Mouse (Mus musculus) lung, postnatal 36 days (tissue): ENCODE data around the gene Cntn4.
"Not testable (repeated sequence)": the region's sequence is repeated elsewhere in the genome, so short reads cannot be mapped to it uniquely, and the experiment has no call there.

ENCODE experiments used
- DNase-seq: peaks from one replicate; pipeline ENCODE4 v3.0.0; 2022; ENCODE audit warnings: mixed read lengths

Cntn4 gene

DNA sequence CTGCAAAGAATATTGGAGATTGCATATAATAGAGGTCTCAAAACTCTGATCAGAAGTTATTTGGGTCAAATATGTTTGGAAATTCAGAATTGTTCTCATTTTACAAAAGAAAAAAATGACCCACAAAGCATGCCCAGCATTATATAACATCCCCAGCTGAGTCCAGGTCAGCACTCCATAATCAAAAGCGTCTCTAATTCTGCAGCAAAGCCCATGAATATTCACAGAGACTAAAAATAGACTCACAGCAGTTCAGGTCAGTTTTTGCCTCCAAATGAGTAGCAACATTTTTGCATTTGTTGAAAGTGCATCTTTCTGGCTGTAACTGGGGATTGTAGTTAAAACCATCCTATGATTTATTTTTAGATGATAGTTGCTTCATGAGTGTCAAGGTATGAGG lies 657.6 kb downstream of the Cntn4 start:
- DNase-seq = no peak

DNA sequence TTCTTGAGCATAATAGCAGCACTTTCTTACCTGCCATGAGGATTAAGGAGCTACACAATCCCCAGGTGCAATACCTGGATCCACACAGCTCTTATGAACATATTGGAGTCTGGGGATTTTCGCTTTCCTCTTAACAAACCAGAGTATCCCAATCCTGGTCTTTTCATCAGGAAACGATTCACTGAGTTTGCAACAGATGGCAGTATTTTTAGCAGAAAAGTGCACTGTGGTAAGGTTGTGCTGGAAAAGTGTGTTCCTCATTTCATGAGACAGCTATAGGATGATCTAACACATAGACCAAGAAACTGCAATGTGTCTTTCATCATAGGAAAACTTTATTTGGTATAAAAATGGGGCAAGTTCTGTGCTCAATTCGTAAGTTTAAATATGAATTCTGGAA lies 659.3 kb downstream of the Cntn4 start:
- no peak for DNase-seq

DNA sequence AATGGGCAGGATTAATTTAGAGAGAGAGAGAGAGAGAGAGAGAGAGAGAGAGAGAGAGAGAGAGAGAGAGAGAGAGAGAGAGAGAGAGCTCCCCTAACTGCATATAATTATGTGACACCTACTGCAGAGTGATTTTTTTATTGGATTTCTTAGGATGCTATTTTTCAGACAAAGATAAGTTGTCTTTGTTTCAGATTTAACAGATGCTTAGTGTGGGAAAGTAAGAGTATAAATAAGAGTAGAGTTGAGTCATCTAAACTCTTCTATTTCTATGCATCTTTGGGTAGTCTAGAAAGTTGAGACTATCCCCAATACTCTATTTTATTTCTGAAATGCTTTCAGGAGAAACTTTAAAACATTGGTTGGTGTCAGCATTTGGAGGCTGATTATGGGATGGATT lies 660.4 kb downstream of the Cntn4 start:
- DNase-seq = no peak

DNA sequence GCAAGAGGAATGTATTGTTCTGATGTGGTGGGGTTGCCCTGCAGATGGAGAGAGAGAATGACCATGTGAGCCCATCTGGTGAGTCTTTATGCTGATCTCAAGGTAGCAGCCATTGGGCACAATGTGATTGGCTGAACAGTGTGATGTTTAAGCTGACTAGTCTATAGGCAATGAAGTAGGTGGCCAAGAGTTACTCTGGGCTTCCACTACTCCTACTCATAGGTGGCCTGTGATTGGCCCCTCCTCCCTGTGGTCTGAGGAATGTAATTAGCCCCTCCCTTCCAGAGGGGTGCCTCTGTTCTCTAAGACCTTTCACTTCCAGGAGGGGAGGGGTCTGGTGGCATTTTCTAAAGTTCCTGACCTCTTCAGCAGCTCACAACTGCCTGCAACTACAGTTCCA lies 663.7 kb downstream of the Cntn4 start:
- DNase-seq = no peak

DNA sequence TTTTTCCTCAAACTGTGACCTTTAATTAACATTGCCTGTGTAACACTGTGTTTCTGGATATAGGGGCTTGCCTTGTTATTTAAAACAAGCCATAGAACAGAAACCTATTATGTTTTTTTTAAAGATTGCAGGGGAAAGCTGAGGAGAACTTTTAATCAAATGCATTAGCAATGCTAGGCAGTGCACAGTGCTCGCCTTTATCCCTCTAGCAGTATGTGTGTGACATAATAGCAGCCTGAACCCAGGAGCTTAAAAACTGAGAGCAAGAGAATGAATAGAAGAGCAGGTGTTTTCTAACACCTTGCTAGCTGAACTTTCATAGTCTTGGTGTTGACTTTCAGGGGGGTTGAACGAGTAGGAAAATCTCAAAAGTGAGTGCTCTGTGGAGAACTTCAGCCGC lies 672.6 kb downstream of the Cntn4 start:
- DNase-seq = no peak

DNA sequence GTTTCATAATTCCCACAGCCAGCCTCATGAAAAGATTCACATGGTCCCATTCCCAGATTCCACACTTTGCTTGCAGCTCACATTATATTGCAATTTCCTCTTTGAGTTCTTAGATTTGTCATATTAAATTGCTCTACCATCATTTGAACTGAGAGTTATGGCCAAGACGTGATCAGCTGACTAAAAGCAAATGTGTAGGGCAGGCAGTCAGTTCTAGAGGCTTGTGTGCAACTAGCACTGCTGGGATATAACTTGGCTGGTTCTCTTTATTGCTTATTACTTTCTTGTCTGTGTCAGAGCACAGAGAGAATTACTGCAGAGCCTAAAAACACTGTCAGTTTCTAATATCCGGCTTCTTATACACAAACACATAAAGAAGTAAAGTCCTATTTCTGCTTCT lies 673.9 kb downstream of the Cntn4 start:
- DNase-seq = no peak

DNA sequence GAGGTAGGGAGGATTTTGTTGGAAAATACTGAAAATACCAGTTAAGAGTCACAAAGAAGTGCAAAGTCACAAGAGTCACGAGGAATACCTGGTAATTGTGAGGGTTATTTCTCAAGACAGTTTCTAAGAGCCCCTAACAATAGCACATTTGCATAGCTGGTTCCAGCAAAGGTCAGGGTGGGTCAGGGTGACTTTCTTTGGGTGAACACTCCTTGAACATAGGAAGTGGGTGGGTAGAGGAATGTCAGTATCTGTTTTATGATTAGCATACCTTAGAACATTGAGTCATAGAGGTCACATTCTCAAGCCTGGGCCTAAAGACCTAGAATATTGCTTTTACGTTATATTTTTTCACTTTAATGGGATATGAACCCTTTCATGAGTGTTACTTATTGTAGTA lies 681.3 kb downstream of the Cntn4 start:
- not testable (repeated sequence) for DNase-seq

DNA sequence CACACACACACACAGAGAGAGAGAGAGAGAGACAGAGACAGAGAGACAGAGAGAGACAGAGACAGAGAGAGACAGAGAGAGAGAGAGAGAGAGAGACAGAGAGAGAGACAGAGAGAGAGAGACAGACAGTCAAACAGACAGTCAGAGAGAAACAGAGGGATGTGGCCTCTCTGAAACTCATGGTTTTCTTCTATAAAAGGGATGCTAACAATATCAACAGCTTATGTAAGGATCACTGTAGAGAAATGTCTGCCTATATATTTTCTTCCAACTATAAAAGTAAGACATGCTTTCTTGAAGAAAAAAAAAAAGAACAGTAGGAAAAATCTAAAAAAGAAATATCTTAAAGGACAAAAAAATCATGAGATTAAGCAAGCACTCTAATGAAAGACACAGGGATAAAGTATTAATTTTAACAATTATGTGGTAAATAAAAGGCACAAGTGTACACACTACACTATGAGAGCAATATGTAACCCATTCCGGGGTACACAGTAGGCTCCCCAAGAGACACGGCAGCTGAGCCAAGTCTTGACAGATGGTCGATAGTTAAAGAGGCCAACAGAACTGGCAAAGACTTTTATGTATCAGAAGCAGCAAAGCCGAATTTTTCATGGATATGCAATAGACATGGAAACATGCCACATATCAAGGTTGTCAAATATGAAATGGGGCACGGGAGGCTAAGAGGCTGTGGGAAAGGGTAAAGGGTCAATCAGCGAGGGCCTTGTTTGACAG lies 704.0 kb downstream of the Cntn4 start:
- no peak for DNase-seq

DNA sequence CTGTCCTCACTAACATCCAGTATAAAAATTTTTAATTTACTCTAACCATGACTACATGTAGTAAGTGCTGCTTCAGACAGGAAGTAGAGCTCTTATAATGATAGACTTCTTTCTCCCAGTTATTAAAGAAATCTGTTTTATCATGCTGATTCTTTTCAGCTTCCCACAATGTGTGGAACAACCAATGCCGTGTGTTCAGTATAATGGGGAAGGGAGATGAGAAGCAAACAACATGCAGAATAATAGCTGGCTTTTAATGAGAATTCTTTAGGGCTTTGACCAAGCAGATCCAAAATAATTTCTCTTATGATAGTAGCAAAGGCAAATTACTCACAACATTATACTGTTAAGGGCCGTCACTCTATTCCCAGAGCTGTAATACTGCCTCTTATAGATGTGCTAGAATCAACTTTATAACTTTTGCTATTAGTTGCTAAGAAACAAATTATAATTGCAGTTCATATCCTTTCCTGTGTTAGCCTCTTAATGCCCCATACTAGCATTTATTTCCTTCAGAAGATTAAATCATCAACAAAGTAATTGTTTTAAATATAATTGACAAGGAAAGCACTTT lies 710.5 kb downstream of the Cntn4 start:
- no peak for DNase-seq

DNA sequence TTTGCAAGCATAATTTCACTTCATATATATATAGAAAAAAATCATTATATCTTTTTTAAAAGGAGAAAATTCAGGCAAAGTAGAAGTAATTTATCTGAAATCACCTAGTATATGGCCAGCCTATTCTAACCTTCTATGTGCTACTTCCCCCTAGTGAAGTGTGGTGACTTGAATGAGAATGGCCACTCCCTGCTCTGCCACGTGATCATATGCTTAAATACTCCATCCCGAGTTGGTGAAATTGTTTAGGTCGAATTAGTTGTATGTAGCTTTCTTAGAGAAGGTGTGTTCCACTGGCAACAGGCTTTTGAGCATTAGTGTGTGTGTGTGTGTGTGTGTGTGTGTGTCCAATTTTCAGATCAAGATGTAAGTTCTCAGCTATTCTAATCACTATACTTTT lies 730.6 kb downstream of the Cntn4 start:
- no peak for DNase-seq

DNA sequence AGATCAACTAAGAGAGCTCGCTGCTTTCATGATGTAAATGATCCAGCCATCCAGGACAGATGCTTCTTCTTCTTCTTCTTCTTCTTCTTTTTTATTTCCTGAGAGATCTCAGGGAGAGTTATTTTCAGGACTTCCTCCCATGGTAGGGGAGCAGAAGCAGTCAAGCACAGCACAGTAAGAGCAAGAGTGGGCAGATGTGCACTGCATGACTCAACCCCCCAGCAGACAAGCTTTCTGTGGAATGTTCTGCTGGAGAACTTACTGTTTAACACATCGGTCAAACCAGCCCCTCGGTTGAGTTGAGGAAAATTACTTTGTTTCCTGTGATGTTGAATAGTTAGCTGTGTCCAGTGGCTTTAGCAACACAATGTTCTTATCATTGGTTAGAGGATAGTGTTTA lies 731.2 kb downstream of the Cntn4 start:
- no peak for DNase-seq

DNA sequence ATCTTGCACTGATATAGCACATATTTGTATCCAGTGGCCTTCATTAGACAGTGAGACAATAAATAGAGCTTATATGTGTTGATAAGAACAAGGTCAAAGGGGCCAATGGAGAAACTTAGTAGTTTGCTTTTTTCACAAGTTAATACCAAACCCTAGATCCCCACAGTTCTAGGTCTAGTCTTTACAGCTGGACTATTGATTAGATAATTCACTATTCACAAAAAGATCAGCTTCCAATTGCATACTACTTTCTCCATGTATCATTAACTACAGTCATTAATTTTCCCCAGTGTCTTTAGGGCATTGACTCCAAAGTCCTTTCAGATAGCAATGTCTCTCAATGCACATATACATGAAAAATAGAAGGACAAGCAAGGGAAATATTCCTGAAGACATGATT lies 745.5 kb downstream of the Cntn4 start:
- DNase-seq = no peak

DNA sequence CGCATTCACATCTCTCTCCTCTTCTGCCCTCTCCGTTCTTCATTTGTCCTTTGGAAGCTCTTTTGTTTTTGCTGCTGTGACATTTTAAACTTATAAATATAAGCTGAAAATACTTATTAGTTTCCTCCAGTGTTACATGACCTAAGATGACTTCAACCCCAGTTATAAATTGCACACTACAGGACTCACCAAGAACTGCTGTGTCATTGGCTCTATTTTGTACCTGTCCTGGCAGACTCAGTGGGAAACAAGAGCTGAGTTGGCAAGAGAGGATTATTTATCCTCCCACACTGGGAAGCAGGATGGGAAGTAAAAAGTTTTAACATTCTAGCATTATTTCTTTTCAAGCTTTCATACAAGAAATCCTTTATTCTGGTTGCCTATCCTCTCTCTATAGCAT lies 746.0 kb downstream of the Cntn4 start:
- no peak for DNase-seq

DNA sequence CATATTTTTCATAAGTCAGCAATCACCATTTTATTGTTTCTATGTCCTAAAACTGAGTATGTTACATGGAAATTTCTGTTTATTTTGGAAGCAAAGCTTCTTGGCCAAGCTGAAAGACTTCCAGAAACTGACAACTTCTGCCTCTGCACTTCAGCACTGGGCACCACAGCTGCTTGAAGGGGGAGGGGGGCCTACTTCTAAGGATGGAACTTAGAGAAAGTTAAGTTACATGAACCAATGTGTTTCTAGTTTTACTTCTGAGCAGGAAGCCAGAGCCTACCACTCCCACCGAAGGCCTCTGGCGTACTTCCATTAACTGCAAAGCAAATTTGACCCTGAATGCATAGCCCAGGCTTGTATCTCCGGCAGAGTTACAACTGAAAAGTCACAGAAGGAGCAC lies 749.2 kb downstream of the Cntn4 start:
- no peak for DNase-seq

DNA sequence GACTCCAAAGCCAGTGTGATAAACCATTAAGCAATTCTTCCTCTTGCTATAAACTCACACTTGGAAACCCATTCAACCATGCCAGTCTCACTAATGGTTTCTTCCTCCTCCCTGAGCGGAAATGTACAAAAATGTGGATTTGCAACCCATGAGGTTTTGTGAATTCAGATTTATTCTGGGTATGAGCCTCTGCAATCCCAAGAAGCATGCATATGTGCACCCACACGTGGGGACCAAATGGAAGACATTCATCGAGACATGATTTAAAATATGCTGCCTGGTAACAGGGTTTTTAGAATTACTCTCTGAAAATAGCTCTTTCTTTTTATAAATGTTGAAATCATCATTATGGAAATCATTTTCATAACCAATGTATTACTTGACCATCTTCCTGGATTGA lies 754.0 kb downstream of the Cntn4 start:
- no peak for DNase-seq

DNA sequence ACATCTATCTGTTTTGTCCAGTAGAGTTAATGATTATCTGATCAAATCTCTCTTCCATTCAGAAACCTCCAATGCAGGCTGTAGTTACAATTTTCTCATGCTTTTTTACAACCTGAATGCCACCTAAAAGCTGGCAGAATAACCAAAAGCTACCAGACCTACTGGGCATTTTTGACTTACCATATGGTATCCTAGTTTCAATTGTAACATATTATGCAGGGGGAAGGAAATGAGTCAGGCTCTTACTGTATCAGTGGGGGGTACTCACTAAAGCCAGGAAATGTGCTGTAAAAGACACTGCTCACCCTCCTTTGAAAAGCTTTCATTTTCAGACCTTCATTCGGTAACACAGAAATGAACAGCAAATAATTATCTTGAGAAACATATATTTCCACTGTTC lies 763.3 kb downstream of the Cntn4 start:
- no peak for DNase-seq

DNA sequence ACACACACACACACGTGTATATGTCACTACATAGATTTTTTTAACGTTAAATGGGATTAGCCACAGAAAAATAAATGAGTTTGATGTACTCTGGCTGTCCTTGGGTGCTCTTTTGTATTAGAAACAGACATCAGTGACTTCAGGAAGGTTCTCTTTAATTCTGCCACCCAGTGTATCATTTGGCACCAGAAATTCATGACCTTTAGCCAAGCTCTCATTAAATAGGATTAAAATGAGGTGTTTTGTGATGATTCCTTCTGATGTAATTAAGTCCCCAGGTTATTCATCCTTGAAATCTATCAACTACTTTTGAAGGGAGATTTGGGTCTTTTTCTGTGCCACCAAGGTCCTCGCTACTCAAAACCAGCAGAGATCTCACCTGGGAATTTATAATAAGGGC lies 763.8 kb downstream of the Cntn4 start:
- no peak for DNase-seq

DNA sequence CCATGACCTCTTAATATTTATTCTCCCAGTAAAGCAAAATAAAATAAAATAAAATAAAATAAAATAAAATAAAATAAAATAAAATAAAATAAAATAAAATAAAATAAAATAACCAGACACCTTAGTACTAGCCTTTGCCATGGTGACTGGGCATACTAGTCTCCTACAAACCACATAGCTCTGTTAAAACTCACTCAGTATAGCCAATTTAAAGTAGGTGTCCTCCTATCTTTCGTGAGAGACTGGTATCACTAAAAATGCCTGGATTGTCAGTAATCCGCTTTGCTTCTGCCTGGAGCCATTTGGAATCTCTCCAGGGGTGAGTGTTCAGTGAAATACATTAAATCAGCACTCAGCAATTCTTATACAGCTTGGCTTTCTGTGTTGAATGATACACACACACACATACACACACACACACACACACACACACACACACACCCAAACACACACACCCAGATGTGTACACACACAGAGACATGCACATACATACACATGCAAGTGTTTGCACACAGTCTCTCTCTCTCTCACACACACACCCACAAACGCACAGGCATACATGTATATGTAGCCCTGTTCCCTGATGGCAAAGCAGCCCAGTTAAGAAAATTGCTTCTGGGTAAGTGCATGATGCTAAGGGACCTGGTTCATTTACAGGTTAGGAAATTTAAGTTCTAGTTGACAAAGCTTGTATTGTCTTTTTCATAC lies 776.8 kb downstream of the Cntn4 start:
- DNase-seq = no peak

DNA sequence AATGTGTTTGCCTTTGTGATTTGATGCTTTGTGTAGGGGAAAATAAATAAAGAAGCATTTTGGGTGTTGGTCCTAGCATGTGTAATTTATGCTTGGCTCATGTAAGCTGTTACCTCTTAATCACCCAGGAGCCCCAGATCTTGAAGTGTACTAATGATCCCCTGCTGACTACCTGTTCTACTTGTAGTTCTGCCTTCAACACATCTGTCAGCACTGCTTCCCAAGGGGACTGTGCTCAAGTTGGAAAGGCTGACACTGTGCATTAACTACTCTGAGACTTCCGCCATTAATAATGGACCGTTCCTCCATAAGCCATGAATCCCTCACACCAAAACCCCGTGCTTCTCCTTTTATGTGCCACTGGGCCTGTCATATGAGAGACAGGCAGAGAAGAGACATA lies 778.2 kb downstream of the Cntn4 start:
- no peak for DNase-seq

DNA sequence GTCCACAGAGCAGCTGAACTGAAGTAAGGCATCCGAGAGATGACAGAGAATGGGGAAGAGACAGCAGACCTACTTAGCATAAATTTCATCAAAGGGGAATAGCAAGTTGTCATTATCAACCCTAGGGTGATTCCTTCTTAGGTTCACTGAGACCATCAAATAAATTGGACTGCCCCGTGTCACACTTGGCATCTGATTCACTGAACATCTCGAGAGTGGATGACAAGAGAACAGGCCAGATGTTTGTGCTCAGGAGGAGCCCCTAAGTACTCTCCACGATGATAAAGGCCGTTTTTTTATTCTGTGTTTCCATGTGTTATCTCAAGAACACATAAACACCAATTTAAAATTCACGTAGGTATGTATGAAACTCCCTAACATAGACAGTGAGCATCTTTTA lies 780.7 kb downstream of the Cntn4 start:
- no peak for DNase-seq

DNA sequence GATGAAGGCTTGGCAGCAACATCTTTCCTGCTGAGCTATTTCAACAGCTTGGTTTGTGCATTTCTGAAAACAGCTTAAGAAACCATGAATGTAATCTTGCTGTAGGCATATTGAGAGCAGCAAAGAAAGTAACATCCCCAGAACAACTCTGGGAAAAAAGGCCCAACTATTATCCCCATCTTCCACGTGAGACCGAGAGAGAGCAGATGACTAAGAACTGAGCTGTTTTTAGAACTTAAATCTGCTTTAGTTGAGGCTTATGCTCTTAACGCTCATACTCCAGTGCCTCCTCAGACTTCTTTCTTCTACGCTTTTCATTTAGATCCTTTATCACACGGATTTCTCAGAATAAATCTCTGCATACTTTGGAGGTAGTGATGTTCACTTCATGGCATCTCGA lies 784.9 kb downstream of the Cntn4 start:
- no peak for DNase-seq

DNA sequence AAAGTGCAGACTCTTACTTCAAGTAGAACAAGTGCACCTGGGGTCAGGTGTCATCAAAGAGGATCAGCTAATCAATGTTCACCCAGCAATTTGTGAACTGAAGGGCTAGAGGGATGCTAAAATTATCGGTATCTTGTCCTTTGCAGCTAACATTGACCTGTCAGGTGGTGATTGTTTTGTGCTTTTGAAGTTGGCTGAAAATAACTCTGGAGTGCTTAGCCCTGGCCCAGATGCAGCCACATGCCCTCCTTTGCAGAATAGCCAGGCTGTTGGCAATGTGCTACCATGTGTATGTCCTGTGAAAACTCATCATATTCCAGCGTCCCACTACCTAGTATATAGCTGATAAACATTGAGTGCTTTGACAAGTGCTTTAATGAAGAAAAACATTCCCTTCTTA lies 786.4 kb downstream of the Cntn4 start:
- DNase-seq = no peak

DNA sequence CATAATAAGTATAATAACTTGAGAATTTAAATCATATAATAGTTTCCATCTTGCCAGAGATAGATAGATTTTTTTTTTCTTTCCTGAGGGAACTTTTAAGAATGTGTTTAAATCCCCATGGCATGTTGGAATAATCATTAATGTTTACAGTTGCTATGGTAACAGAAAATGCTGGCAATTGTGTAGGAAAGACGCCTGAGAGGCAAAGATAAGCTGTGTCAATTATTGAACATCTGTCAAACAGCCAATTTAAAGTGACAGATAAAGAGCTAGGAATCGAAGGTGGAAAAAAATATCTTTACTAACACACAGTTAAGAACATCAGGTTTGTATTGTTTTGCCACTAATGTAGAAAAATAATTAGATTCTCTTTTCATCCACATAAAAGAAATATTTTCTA lies 788.3 kb downstream of the Cntn4 start:
- DNase-seq = no peak

DNA sequence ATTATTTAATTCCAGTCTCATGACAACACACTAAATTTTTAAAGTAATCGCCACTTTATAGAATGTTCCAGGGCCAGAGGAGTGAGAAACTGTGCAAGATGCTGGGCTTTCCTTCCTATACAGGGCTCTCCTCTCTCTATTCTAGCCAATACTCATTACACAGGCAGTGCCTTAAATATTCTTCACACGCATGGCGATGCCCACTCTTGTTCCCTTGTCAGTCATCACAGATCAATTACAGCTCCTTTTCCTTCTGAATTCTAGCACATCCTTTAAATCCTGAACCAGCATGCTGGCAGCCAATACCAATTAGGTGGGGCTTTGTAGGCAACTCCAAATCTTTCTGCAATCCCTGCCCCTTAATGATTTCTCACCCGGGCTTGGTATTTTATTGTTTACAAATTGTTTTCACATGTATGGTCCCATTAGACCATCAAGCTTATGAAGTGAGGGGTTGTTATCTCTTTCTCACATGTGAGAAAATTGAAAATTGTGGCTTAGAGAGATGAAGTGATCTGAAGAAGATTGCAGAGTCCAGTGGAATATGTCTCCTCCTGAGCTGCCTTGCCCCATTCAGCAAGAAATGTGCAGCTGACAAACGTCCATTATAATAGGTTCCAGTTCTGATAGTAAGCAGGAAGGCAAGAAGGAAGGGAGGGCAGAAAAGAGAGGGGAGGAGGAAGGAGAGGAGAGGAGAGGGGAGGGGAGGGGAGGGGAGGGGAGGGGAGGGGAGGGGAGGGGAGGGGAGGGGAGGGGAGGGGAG lies 789.0 kb downstream of the Cntn4 start:
- DNase-seq = no peak
